Mouse (Mus musculus) limb, embryonic 10.5 days (tissue): ENCODE data around the gene Clcn1. TPM values are rescaled to one million over a fixed set of nuclear protein-coding genes. Genes with fewer than 3 reads are reported as not detected.

Experiments
- DNase-seq: peaks from one replicate; pipeline ENCODE4 v3.0.0-alpha.2; 2017; ENCODE audit warnings: low spot score
- H3K27ac ChIP-seq: fragments of 300-500 bp; sonication (generic); 2 replicates; pipeline ENCODE4 v1.5.1; 2016; ENCODE audit warnings: mild to moderate bottlenecking
- H3K27me3 ChIP-seq: fragments of 300-500 bp; sonication (generic); 2 replicates; pipeline ENCODE4 v1.6.1; 2016; ENCODE audit warnings: low read depth, mild to moderate bottlenecking; ENCODE audit not compliant: poor library complexity, severe bottlenecking
- H3K36me3 ChIP-seq: fragments of 300-500 bp; sonication (generic); 2 replicates; pipeline ENCODE4 v1.6.1; 2016; ENCODE audit warnings: mild to moderate bottlenecking, moderate library complexity
- H3K4me1 ChIP-seq: fragments of 300-500 bp; sonication (generic); 2 replicates; pipeline ENCODE4 v1.6.1; 2016
- H3K4me3 ChIP-seq: fragments of 300-500 bp; sonication (generic); 2 replicates; pipeline ENCODE4 v1.5.1; 2016; ENCODE audit warnings: mild to moderate bottlenecking, moderate library complexity
- H3K9me3 ChIP-seq: fragments of 300-500 bp; sonication (generic); replicated peaks from 2 replicates; pipeline ENCODE4 v1.6.1; 2016; ENCODE audit warnings: mild to moderate bottlenecking
- WGBS: fragments of 180-500 bp; shearing (Covaris S2); methylation state at CpG from one replicate; pipeline ENCODE4 v1.1.7; 2016; 5-methylcytosine and 5-hydroxymethylcytosine counted together
- polyA plus RNA-seq: library from polyadenylated mRNA; unstranded; fragments of >200 nt; fragmentation: Nextera tagmentation; extraction: Ambion mirVana; gene quantifications from 2 replicates; pipeline ENCODE4 v1.2.1, GENCODE M21; 2016

The Clcn1 gene
- polyA plus RNA-seq, 1 experiment from 2014 or later = 0.64 TPM

GRCm38 (mm10) chr6:42265391-42266330 lies 20.8 kb upstream of the Clcn1 start:
- Histone ChIP-seq H3K4me3 (peak overlapping the region; percentile 75), H3K4me1 (peaks cover 13% of the 10 kb centered on the region), H3K9me3 (no peaks in the 10 kb centered on the region), H3K27me3 (peaks cover 18% of the 10 kb centered on the region; the same call in 1 of the 2 replicates), H3K27ac (peak overlapping the region; percentile 97), H3K36me3 (peaks cover 38% of the 10 kb centered on the region)
- peak; percentile 56 for DNase-seq
- WGBS = under 1% methylated on average over 21 of the region's 21 CpGs

- no peak for DNase-seq
- H3K36me3 ChIP-seq = peaks cover 89% of the 10 kb centered on the region
- H3K4me1 ChIP-seq = peaks cover 5% of the 10 kb centered on the region
- no peak overlapping the region for H3K4me3 ChIP-seq
- no peaks in the 10 kb centered on the region for H3K27me3 ChIP-seq
- no peak overlapping the region for H3K27ac ChIP-seq
- H3K9me3 ChIP-seq = no peaks in the 10 kb centered on the region
Observed at GRCm38 (mm10) chr6:42270817-42271216, 15.7 kb upstream of the Clcn1 start.

- H3K36me3 ChIP-seq = peaks cover 100% of the 10 kb centered on the region
- H3K4me1 ChIP-seq = no peaks in the 10 kb centered on the region
- WGBS = 90% methylated on average over 2 of the region's 2 CpGs
- DNase-seq = no peak
- H3K27me3 ChIP-seq = no peaks in the 10 kb centered on the region
- H3K4me3 ChIP-seq = no peak overlapping the region
- H3K9me3 ChIP-seq = no peaks in the 10 kb centered on the region
- H3K27ac ChIP-seq = no peak overlapping the region
Observed at GRCm38 (mm10) chr6:42276151-42276550, 10.3 kb upstream of the Clcn1 start.

GRCm38 (mm10) chr6:42282865-42283528 lies 3.5 kb upstream of the Clcn1 start:
- Histone ChIP-seq H3K4me3 (no peak overlapping the region), H3K4me1 (no peaks in the 10 kb centered on the region), H3K27ac (no peak overlapping the region), H3K36me3 (peaks cover 87% of the 10 kb centered on the region), H3K27me3 (no peaks in the 10 kb centered on the region), H3K9me3 (no peaks in the 10 kb centered on the region)
- no peak for DNase-seq
- WGBS = 71% methylated on average over 5 of the region's 5 CpGs

- Histone ChIP-seq H3K27me3 (no peaks in the 10 kb centered on the region), H3K36me3 (peaks cover 60% of the 10 kb centered on the region), H3K4me1 (no peaks in the 10 kb centered on the region), H3K4me3 (no peak overlapping the region), H3K9me3 (no peaks in the 10 kb centered on the region), H3K27ac (no peak overlapping the region)
- DNase-seq = no peak
Observed at GRCm38 (mm10) chr6:42287562-42287961, 1.1 kb downstream of the Clcn1 start.

GRCm38 (mm10) chr6:42293327-42293726 lies 6.8 kb downstream of the Clcn1 start:
- Histone ChIP-seq H3K36me3 (peaks cover 38% of the 10 kb centered on the region), H3K27ac (no peak overlapping the region), H3K4me3 (no peak overlapping the region), H3K27me3 (no peaks in the 10 kb centered on the region), H3K4me1 (no peaks in the 10 kb centered on the region), H3K9me3 (no peaks in the 10 kb centered on the region)
- no peak for DNase-seq
- WGBS = 90% methylated on average over 6 of the region's 6 CpGs

- Histone ChIP-seq H3K27ac (no peak overlapping the region), H3K4me3 (no peak overlapping the region), H3K36me3 (peaks cover 52% of the 10 kb centered on the region), H3K9me3 (no peaks in the 10 kb centered on the region), H3K27me3 (no peaks in the 10 kb centered on the region), H3K4me1 (no peaks in the 10 kb centered on the region)
- DNase-seq = no peak
- 76% methylated on average over 3 of the region's 3 CpGs for WGBS
Observed at GRCm38 (mm10) chr6:42295549-42296094, 9.1 kb downstream of the Clcn1 start.

GRCm38 (mm10) chr6:42299362-42299761 lies 12.9 kb downstream of the Clcn1 start:
- Histone ChIP-seq H3K36me3 (peaks cover 28% of the 10 kb centered on the region), H3K9me3 (no peaks in the 10 kb centered on the region), H3K4me1 (no peaks in the 10 kb centered on the region), H3K27ac (no peak overlapping the region), H3K27me3 (no peaks in the 10 kb centered on the region), H3K4me3 (no peak overlapping the region)
- WGBS = 93% methylated on average over 5 of the region's 5 CpGs
- DNase-seq = no peak

GRCm38 (mm10) chr6:42309816-42310378 lies 23.4 kb downstream of the Clcn1 start:
- DNase-seq = no peak
- Histone ChIP-seq H3K27ac (no peak overlapping the region), H3K27me3 (no peaks in the 10 kb centered on the region), H3K36me3 (peaks cover 60% of the 10 kb centered on the region), H3K4me3 (no peak overlapping the region), H3K9me3 (no peaks in the 10 kb centered on the region), H3K4me1 (no peaks in the 10 kb centered on the region)
- 49% methylated on average over 8 of the region's 8 CpGs for WGBS

- H3K4me3 ChIP-seq = no peak overlapping the region
- H3K4me1 ChIP-seq = no peaks in the 10 kb centered on the region
- no peak for DNase-seq
- no peaks in the 10 kb centered on the region for H3K27me3 ChIP-seq
- no peak overlapping the region for H3K27ac ChIP-seq
- H3K9me3 ChIP-seq = no peaks in the 10 kb centered on the region
- 88% methylated on average over 2 of the region's 2 CpGs for WGBS
- H3K36me3 ChIP-seq = peaks cover 60% of the 10 kb centered on the region
Observed at GRCm38 (mm10) chr6:42310427-42311053, 24.1 kb downstream of the Clcn1 start.

GRCm38 (mm10) chr6:42318293-42318692 lies 31.8 kb downstream of the Clcn1 start:
- WGBS = 81% methylated on average over 4 of the region's 4 CpGs
- no peaks in the 10 kb centered on the region for H3K9me3 ChIP-seq

GRCm38 (mm10) chr6:42323371-42324066 lies 37.0 kb downstream of the Clcn1 start:
- Histone ChIP-seq H3K4me3 (peak overlapping the region; percentile 80), H3K4me1 (peaks cover 19% of the 10 kb centered on the region), H3K27me3 (peaks cover 41% of the 10 kb centered on the region), H3K36me3 (no peaks in the 10 kb centered on the region), H3K9me3 (no peaks in the 10 kb centered on the region), H3K27ac (peak overlapping the region; percentile 80)
- under 1% methylated on average over 28 of the region's 28 CpGs for WGBS
- DNase-seq = peak; percentile 39

More at GRCm38 (mm10) chr6:42318293-42318692, 31.8 kb downstream of the Clcn1 start:
- peaks cover 27% of the 10 kb centered on the region for H3K36me3 ChIP-seq
- no peak overlapping the region for H3K27ac ChIP-seq
- no peak overlapping the region for H3K4me3 ChIP-seq
- DNase-seq = no peak
- peaks cover 4% of the 10 kb centered on the region for H3K4me1 ChIP-seq
- peaks cover 27% of the 10 kb centered on the region for H3K27me3 ChIP-seq
